Mouse (Mus musculus): ENCODE measurements around the gene Arel1. TPM values are rescaled to one million over a fixed set of nuclear protein-coding genes. Genes with fewer than 3 reads are reported as not detected.

Gene Arel1
- polyA plus RNA-seq, 1 experiment from 2014 or later: 13.5 TPM

DNA sequence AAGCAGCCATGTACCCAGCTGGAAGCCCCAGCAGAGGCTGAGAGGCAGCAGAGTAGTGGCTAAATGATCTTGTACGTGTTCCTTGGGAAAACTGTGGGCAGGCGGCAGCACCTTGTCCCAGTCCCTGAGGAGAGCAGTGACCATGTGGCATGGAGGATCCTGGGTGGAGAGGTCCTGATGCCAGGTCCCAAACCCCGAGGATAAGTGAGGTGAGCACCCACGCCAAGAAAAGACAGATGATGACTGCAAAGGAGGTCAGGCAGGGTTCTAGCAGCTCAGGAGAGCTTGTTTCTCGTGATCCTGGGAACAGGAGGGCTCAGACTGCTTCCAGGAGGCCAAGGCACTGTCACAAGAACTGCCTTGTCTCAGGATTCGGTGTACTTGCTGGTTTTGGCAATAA is 51.9 kb downstream of the Arel1 start:
- WGBS: 94% methylated on average over 6 of the region's 6 CpGs
- no peak overlapping the region for H3K4me3 ChIP-seq (ENCODE audit: low read depth, low read length)
- no peak overlapping the region for H3K4me2 ChIP-seq (ENCODE audit: low read length)

DNA sequence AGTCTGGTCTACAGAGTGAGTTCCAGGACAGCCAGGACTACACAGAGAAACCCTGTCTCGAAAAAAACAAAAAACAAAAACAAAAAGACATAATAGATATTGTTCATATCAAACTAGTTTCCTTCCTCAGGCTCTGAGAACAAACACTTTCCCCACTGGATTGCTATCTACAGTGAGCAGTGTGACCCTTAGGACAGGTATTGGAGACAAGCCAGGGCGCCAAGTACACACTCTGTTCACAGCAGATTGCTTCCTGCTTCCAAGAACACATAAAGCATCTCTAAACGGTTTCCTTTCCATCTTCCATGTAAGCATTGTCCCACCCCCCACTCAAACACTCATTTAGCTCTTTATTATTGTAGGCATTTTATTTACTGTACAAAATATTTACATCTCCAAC is 52.9 kb downstream of the Arel1 start:
- Histone ChIP-seq H3K4me3 (ENCODE audit: low read depth, low read length) (no peak overlapping the region), H3K27ac (ENCODE audit: low read depth) (no peak overlapping the region), H3K9me3 (ENCODE audit: control insufficient read depth, low read length) (no peaks in the 10 kb centered on the region), H3K4me2 (ENCODE audit: low read length) (no peak overlapping the region), H3K4me1 (replicated peaks; ENCODE audit: control insufficient read depth, insufficient read depth, low read length) (no peaks in the 10 kb centered on the region), H3K36me3 (ENCODE audit: control insufficient read depth, insufficient read depth, low read length) (peaks cover 39% of the 10 kb centered on the region), H3K9ac (ENCODE audit: low read length) (no peak overlapping the region), H3K27me3 (replicated peaks; ENCODE audit: control insufficient read depth, insufficient read depth, low read length) (no peaks in the 10 kb centered on the region)
- no peak for DNase-seq (ENCODE audit: low spot score)
- 71% methylated on average over 3 of the region's 3 CpGs for WGBS
- no peak for ATAC-seq (replicated peaks; ENCODE audit: low FRiP score, low TSS enrichment, low read depth)

More for the DNA sequence above, 51.9 kb downstream of the Arel1 start:
- no peaks in the 10 kb centered on the region for H3K27me3 ChIP-seq (replicated peaks; ENCODE audit: control insufficient read depth, insufficient read depth, low read length)
- H3K9ac ChIP-seq (ENCODE audit: low read length): no peak overlapping the region
- ATAC-seq (replicated peaks; ENCODE audit: low FRiP score, low TSS enrichment, low read depth): no peak
- no peak for DNase-seq (ENCODE audit: low spot score)
- no peaks in the 10 kb centered on the region for H3K4me1 ChIP-seq (replicated peaks; ENCODE audit: control insufficient read depth, insufficient read depth, low read length)
- H3K27ac ChIP-seq (ENCODE audit: low read depth): no peak overlapping the region
- no peaks in the 10 kb centered on the region for H3K9me3 ChIP-seq (ENCODE audit: control insufficient read depth, low read length)
- H3K36me3 ChIP-seq (ENCODE audit: control insufficient read depth, insufficient read depth, low read length): peaks cover 44% of the 10 kb centered on the region

DNA sequence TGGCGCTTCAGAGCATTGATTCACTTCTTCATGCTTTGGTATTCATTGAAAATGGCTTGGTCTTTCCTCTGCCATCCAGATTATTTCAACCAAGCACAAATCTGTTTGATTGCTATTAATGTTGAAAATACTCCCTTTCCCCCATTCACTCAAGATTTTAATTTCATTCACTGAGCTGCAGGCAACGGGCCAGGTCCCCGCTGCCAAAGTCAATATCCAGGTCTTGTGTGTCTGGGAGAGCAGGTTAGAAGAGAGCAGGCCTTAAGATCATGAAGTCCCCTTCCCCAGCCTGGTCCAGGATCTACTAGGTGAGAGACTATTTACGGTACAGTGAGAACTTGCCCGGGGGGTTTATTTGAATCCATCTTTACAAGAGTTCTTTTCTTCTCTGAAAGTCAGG is 55.7 kb downstream of the Arel1 start:
- WGBS: 93% methylated on average over 5 of the region's 5 CpGs
- Histone ChIP-seq H3K27me3 (replicated peaks; ENCODE audit: control insufficient read depth, insufficient read depth, low read length) (no peaks in the 10 kb centered on the region), H3K4me2 (ENCODE audit: low read length) (no peak overlapping the region), H3K27ac (ENCODE audit: low read depth) (no peak overlapping the region), H3K4me3 (ENCODE audit: low read depth, low read length) (no peak overlapping the region), H3K36me3 (ENCODE audit: control insufficient read depth, insufficient read depth, low read length) (peaks cover 21% of the 10 kb centered on the region), H3K4me1 (replicated peaks; ENCODE audit: control insufficient read depth, insufficient read depth, low read length) (no peaks in the 10 kb centered on the region), H3K9ac (ENCODE audit: low read length) (no peak overlapping the region), H3K9me3 (ENCODE audit: control insufficient read depth, low read length) (no peaks in the 10 kb centered on the region)
- DNase-seq (ENCODE audit: low spot score): no peak
- ATAC-seq (replicated peaks; ENCODE audit: low FRiP score, low TSS enrichment, low read depth): no peak

DNA sequence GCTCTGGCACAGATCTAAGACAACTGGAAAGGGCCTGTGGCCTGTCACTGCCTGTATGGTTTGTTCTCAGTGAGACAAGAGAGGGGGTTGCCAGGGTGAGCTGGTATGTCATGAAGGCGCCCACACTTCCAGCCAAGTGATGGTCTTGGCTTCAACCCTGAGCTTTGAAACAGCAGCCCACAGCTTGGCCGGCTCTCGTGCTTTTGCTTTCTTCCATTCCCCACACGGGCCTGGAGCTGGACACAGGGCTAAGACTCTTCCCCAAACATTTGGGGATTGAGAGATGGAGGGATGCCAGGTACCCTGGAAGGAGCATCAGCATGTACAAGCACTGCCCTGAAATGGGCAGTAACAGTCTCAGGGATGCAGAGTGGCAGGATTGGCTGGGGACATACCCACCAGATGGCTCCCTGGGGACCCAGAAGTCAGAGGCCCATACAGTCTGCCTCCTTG is 58.0 kb downstream of the Arel1 start:
- peaks cover under 1% of the 10 kb centered on the region; the same call in 1 of the 2 replicates for H3K4me1 ChIP-seq (replicated peaks; ENCODE audit: control insufficient read depth, insufficient read depth, low read length)
- no peaks in the 10 kb centered on the region for H3K27me3 ChIP-seq (replicated peaks; ENCODE audit: control insufficient read depth, insufficient read depth, low read length)
- DNase-seq (ENCODE audit: low spot score) (no peak), ATAC-seq (replicated peaks; ENCODE audit: low FRiP score, low TSS enrichment, low read depth) (no peak)
- H3K4me3 ChIP-seq (ENCODE audit: low read depth, low read length): no peak overlapping the region
- no peak overlapping the region for H3K4me2 ChIP-seq (ENCODE audit: low read length)
- H3K36me3 ChIP-seq (ENCODE audit: control insufficient read depth, insufficient read depth, low read length): 0 out of 2 replicates have a peak, but pooled peaks cover 5% of the 10 kb centered on the region
- H3K27ac ChIP-seq (ENCODE audit: low read depth): no peak overlapping the region
- WGBS: 89% methylated on average over 4 of the region's 4 CpGs
- no peaks in the 10 kb centered on the region for H3K9me3 ChIP-seq (ENCODE audit: control insufficient read depth, low read length)
- no peak overlapping the region for H3K9ac ChIP-seq (ENCODE audit: low read length)

DNA sequence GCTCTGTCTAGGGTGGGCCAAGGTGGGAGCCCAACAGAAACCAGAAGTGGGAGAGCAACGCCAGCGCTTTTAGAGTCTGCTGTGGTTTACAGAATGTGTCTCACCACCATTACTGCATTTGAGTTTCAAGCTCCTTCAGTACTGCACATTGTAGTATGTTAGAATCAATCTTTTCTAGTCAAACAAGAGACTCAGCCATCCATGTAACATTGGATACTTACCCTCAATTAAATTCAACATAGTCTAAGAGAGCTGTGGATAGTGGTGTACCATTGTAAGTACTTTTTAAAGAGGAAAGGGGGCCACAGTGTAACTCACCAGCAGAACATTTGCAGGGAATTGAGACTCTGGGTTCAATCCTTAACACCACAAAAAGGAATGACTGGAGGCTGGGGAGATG is 59.1 kb downstream of the Arel1 start:
- no peaks in the 10 kb centered on the region for H3K36me3 ChIP-seq (ENCODE audit: control insufficient read depth, insufficient read depth, low read length)
- H3K9me3 ChIP-seq (ENCODE audit: control insufficient read depth, low read length): no peaks in the 10 kb centered on the region
- H3K27ac ChIP-seq (ENCODE audit: low read depth): no peak overlapping the region
- H3K4me2 ChIP-seq (ENCODE audit: low read length): no peak overlapping the region
- H3K4me3 ChIP-seq (ENCODE audit: low read depth, low read length): no peak overlapping the region
- ATAC-seq (replicated peaks; ENCODE audit: low FRiP score, low TSS enrichment, low read depth) (no peak), DNase-seq (ENCODE audit: low spot score) (no peak)
- H3K27me3 ChIP-seq (replicated peaks; ENCODE audit: control insufficient read depth, insufficient read depth, low read length): no peaks in the 10 kb centered on the region
- peaks cover 4% of the 10 kb centered on the region for H3K4me1 ChIP-seq (replicated peaks; ENCODE audit: control insufficient read depth, insufficient read depth, low read length)
- no peak overlapping the region for H3K9ac ChIP-seq (ENCODE audit: low read length)
- WGBS: 88% methylated on average over 2 of the region's 2 CpGs

DNA sequence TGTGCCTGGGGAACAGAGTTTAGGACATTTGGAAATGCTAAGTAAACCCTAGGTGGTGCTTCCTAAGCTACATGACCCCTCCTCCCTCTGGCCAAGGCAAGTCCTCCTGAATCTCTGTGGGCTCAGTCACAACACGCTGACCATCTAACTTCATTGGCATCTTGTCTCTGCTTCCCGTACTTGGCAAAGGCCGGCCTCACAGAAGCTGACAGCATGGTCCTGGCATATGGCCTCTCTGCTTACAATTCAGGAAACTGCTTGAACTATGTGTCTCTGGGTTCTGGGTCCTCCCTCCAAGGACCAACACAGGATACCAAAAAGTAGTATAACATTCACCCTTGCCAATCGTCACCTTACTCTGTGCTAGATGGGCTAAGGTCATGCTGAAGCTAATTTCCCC is 60.6 kb downstream of the Arel1 start:
- H3K36me3 ChIP-seq (ENCODE audit: control insufficient read depth, insufficient read depth, low read length): no peaks in the 10 kb centered on the region
- no peak overlapping the region for H3K9ac ChIP-seq (ENCODE audit: low read length)
- H3K4me3 ChIP-seq (ENCODE audit: low read depth, low read length): no peak overlapping the region
- WGBS: 92% methylated on average over 4 of the region's 4 CpGs
- no peak for ATAC-seq (replicated peaks; ENCODE audit: low FRiP score, low TSS enrichment, low read depth)
- no peaks in the 10 kb centered on the region for H3K27me3 ChIP-seq (replicated peaks; ENCODE audit: control insufficient read depth, insufficient read depth, low read length)
- H3K4me1 ChIP-seq (replicated peaks; ENCODE audit: control insufficient read depth, insufficient read depth, low read length): peaks cover 4% of the 10 kb centered on the region
- no peak for DNase-seq (ENCODE audit: low spot score)
- H3K27ac ChIP-seq (ENCODE audit: low read depth): no peak overlapping the region
- no peak overlapping the region for H3K4me2 ChIP-seq (ENCODE audit: low read length)
- H3K9me3 ChIP-seq (ENCODE audit: control insufficient read depth, low read length): no peaks in the 10 kb centered on the region

DNA sequence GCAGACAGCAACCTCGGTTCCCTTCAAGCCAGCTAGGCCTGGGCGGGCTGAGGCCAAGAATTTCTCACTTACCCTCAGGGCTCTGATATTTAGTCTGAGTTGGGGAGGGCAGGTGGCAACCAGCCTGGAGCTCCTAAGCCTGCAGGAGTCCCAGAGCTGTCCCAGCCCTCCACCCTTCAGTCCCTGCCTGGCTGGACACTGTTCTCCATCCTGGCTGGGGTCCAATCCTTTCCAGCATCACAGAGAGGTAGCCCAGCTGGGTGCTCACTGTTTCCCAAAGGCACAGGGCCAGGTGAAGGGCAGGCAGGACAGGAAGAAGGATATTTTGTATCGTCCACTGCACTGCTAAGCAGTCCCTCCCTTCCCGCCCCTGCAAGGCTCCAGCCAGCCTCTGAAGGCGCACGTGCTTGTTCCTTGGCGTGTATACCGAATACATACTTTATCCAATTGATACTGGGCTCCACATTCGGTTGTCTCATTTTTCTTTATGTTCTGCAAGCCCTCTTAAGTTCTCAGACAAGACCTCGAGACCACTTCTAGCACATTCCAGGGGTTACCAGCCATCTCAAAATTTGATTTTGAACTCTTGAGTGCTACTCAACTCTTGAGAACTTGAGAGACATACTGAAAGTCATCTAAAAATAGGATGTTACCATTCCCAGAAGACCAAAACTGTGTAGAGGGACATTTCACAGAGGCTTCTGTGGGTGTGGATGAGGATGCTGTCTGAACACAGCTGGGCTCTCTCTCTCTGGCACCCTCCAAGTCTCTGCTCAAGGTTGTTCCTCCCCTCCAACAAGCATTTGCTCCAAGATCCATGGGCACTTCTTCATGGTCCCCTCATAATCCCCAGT is 62.8 kb downstream of the Arel1 start:
- peaks cover 4% of the 10 kb centered on the region for H3K4me1 ChIP-seq (replicated peaks; ENCODE audit: control insufficient read depth, insufficient read depth, low read length)
- no peaks in the 10 kb centered on the region for H3K36me3 ChIP-seq (ENCODE audit: control insufficient read depth, insufficient read depth, low read length)
- ATAC-seq (replicated peaks; ENCODE audit: low FRiP score, low TSS enrichment, low read depth) (no peak), DNase-seq (ENCODE audit: low spot score) (no peak)
- no peak overlapping the region for H3K9ac ChIP-seq (ENCODE audit: low read length)
- H3K4me3 ChIP-seq (ENCODE audit: low read depth, low read length): no peak overlapping the region
- no peaks in the 10 kb centered on the region for H3K27me3 ChIP-seq (replicated peaks; ENCODE audit: control insufficient read depth, insufficient read depth, low read length)
- no peak overlapping the region for H3K27ac ChIP-seq (ENCODE audit: low read depth)
- no peaks in the 10 kb centered on the region for H3K9me3 ChIP-seq (ENCODE audit: control insufficient read depth, low read length)
- 64% methylated on average over 10 of the region's 10 CpGs for WGBS
- H3K4me2 ChIP-seq (ENCODE audit: low read length): no peak overlapping the region

DNA sequence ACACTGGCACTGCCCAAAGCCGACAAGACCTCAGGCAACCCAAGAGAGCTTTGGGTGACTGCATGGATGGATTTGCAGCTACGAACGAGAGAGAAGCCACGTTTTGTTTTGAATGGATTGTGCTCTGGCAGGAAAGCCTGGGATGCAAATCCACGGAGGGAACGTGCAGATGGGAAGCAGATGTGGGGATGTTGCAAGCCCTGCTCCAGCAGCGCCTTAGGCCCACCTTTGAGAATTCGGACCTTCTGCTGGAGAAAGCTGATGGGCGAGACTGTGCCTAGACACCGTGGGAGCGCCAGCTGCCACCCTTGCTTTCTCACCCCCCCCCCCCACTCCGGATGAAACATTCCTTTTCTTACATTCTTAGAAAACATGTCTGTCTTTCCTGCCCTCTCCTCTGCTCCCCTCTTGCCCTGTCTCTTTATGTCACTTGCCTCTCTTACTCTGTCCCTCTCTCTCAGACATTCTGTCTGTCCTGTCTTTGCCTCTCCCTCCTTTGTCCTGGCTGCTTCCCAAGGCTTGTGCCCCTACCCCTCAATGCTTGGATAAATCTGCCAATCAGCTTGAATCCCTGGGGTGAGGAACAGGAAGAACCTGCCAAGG is 63.6 kb downstream of the Arel1 start:
- H3K4me3 ChIP-seq (ENCODE audit: low read depth, low read length): no peak overlapping the region
- WGBS: 61% methylated on average over 12 of the region's 12 CpGs
- H3K9ac ChIP-seq (ENCODE audit: low read length): no peak overlapping the region
- H3K27ac ChIP-seq (ENCODE audit: low read depth): no peak overlapping the region
- ATAC-seq (replicated peaks; ENCODE audit: low FRiP score, low TSS enrichment, low read depth) (no peak), DNase-seq (ENCODE audit: low spot score) (no peak)
- no peaks in the 10 kb centered on the region for H3K36me3 ChIP-seq (ENCODE audit: control insufficient read depth, insufficient read depth, low read length)
- H3K4me1 ChIP-seq (replicated peaks; ENCODE audit: control insufficient read depth, insufficient read depth, low read length): peaks cover 4% of the 10 kb centered on the region
- H3K4me2 ChIP-seq (ENCODE audit: low read length): no peak overlapping the region
- no peaks in the 10 kb centered on the region for H3K9me3 ChIP-seq (ENCODE audit: control insufficient read depth, low read length)
- no peaks in the 10 kb centered on the region for H3K27me3 ChIP-seq (replicated peaks; ENCODE audit: control insufficient read depth, insufficient read depth, low read length)
